Comparison of ENCODE assay signal across 27 mouse cellular contexts in the genomic region with DNA sequence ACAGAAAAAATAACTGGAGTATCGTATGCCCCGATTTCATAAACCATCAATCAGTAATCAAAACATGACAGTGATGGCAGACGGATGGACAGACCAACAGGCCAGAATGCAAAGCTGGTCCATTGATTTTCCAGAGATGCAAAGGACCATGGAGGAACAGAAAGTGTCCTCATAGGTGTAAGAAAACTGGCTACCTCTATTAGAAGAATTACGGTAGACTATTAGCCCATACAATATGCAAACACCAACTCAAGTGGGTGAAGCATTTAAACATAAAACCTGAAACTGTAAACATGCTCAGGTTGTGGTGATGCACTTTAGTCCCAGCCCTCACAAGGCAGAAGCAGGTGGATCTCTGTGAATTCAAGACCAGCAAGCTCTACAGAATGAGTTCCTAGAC. TPM values are rescaled to one million over a fixed set of nuclear protein-coding genes. Genes with fewer than 3 reads are reported as not detected.
"Had no signal": no experiment of that assay in that cellular context is flagged by ENCODE, and none has a peak within 500 bp of the region (broad histone marks: within the 10 kb centered on the region; RNA-seq: fewer than 3 reads in every experiment).

No protein-coding gene starts in this region.

- H3K27me3 ChIP-seq: heart, embryonic 12.5 days; hindbrain, embryonic 12.5 days; limb, embryonic 15.5 days; liver, embryonic 12.5 days had no signal

- H3K9ac ChIP-seq: heart, embryonic 12.5 days; hindbrain, embryonic 12.5 days; hindbrain, embryonic 14.5 days; limb, embryonic 13.5 days; limb, embryonic 15.5 days; liver, embryonic 12.5 days had no signal

- H3K4me2 ChIP-seq: heart, embryonic 12.5 days; hindbrain, embryonic 12.5 days; hindbrain, embryonic 14.5 days; limb, embryonic 13.5 days; limb, embryonic 15.5 days; liver, embryonic 12.5 days had no signal

- H3K36me3 ChIP-seq: heart, embryonic 10.5 days; heart, embryonic 12.5 days; hindbrain, embryonic 10.5 days; hindbrain, embryonic 12.5 days; limb, embryonic 13.5 days; limb, embryonic 15.5 days; liver, embryonic 12.5 days had no signal

- H3K4me3 ChIP-seq: heart, embryonic 10.5 days; heart, embryonic 12.5 days; hindbrain, embryonic 10.5 days; hindbrain, embryonic 12.5 days; layer of hippocampus, adult 2 months; left cerebral cortex, adult 2 months; limb, embryonic 13.5 days; limb, embryonic 15.5 days; liver, embryonic 12.5 days had no signal

- H3K27ac ChIP-seq: heart, embryonic 10.5 days; hindbrain, embryonic 10.5 days; hindbrain, embryonic 12.5 days; hindbrain, embryonic 14.5 days; layer of hippocampus, adult 2 months; left cerebral cortex, adult 2 months; limb, embryonic 13.5 days; limb, embryonic 15.5 days; liver, embryonic 12.5 days had no signal

- ATAC-seq: hindbrain, embryonic 16.5 days; intestine, embryonic 16.5 days; liver, embryonic 12.5 days had no signal

- DNase-seq: gastrocnemius, postnatal 14 days; gastrocnemius, postnatal 36 days; heart, adult 18-20 months; heart, postnatal 10 days; heart, postnatal 4 days; kidney, adult 18-20 months; kidney, adult 8-10 months; kidney, postnatal 10 days; kidney, postnatal 25 days; kidney, postnatal 4 days; left cerebral cortex, postnatal 4 days had no signal

- H3K9me3 ChIP-seq: heart, embryonic 10.5 days; heart, embryonic 12.5 days; hindbrain, embryonic 10.5 days; hindbrain, embryonic 12.5 days; limb, embryonic 13.5 days; limb, embryonic 15.5 days; liver, embryonic 12.5 days had no signal

RNA-seq across cellular contexts. Expression of gene Tsga10ip, which starts 7.0 kb away (rescaled TPM):
- total RNA-seq: heart, postnatal 10 days; layer of hippocampus, postnatal 25 days; left cerebral cortex, adult 2 months; left cerebral cortex, postnatal 4 days; liver, adult 2 months had no signal
- polyA plus RNA-seq: frontal cortex, adult 2 months; hindbrain, embryonic 14.5 days; hindbrain, embryonic 16.5 days; limb, embryonic 11.5 days; limb, embryonic 15.5 days; liver, adult 2 months; liver, embryonic 12.5 days had no signal
